Mouse (Mus musculus) heart, embryonic 13.5 days (tissue): ENCODE data around the gene Gng8. TPM values are rescaled to one million over a fixed set of nuclear protein-coding genes. Genes with fewer than 3 reads are reported as not detected.

ENCODE experiments used
- ATAC-seq: fragments of 200-750 bp; cut with Nextera tagmentation; 2 replicates; pipeline ENCODE4 v1.8.0; 2017; ENCODE audit warnings: moderate TSS enrichment; ENCODE audit not compliant: insufficient number of reproducible peaks, low FRiP score, low TSS enrichment; ENCODE audit errors: extremely low read depth
- H3K27ac ChIP-seq: fragments of 300-500 bp; sonication (generic); replicated peaks from 2 replicates; pipeline ENCODE4 v1.5.1; 2015; ENCODE audit warnings: moderate library complexity, mild to moderate bottlenecking, inconsistent platforms
- H3K27me3 ChIP-seq: fragments of 300-500 bp; sonication (generic); replicated peaks from 2 replicates; pipeline ENCODE4 v1.6.1; 2015; ENCODE audit warnings: mild to moderate bottlenecking, inconsistent platforms
- H3K36me3 ChIP-seq: fragments of 300-500 bp; sonication (generic); 2 replicates; pipeline ENCODE4 v1.6.1; 2015; ENCODE audit warnings: mild to moderate bottlenecking, inconsistent platforms
- H3K4me1 ChIP-seq: fragments of 300-500 bp; sonication (generic); 2 replicates; pipeline ENCODE4 v1.6.1; 2015; ENCODE audit warnings: inconsistent platforms
- H3K4me2 ChIP-seq: fragments of 300-500 bp; sonication (generic); 2 replicates; pipeline ENCODE4 v1.6.1; 2015; ENCODE audit warnings: inconsistent platforms, mild to moderate bottlenecking, moderate library complexity
- H3K4me3 ChIP-seq: fragments of 300-500 bp; sonication (generic); 2 replicates; pipeline ENCODE4 v1.5.1; 2015; ENCODE audit warnings: moderate library complexity, mild to moderate bottlenecking, inconsistent platforms
- H3K9ac ChIP-seq: fragments of 300-500 bp; sonication (generic); 2 replicates; pipeline ENCODE4 v1.6.1; 2015; ENCODE audit warnings: inconsistent platforms, mild to moderate bottlenecking, moderate library complexity
- H3K9me3 ChIP-seq: fragments of 300-500 bp; sonication (generic); 2 replicates; pipeline ENCODE4 v1.6.1; 2016; ENCODE audit warnings: inconsistent platforms
- WGBS: fragments of 180-500 bp; shearing (Covaris S2); methylation state at CpG from one replicate; pipeline ENCODE4 v1.1.7; 2015; ENCODE audit warnings: mixed read lengths; 5-methylcytosine and 5-hydroxymethylcytosine counted together
- polyA plus RNA-seq: library from polyadenylated mRNA; unstranded; fragments of >200 nt; fragmentation: Nextera tagmentation; extraction: Ambion mirVana; gene quantifications from 2 replicates; pipeline ENCODE4 v1.2.1, GENCODE M21; 2015

Gene Gng8
- polyA plus RNA-seq, 1 experiment from 2014 or later: 4.5 TPM

DNA sequence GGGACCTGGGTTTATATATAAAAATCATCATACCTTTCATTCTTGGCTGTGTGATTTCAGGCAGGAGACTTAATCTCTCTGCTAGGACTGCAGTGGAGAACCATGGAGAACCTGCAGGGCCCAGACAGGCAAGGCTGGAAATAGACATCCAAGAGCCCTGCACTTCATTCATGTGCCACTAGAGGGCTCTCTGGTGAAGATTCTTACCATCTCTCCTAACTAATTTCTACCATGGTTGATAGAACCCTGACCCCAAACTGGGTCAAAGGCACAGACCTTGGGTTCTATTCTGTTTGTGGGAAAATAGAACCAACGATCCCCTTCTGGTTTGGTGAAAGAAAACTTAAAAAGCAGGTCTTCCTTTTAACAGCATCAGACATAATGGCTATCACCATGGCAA lies 39.3 kb downstream of the Gng8 start:
- no peaks in the 10 kb centered on the region; the same call in 1 of the 2 replicates for H3K4me1 ChIP-seq
- no peak overlapping the region for H3K4me2 ChIP-seq
- ATAC-seq: no peak
- no peak overlapping the region for H3K27ac ChIP-seq
- no peak overlapping the region for H3K9ac ChIP-seq
- no peaks in the 10 kb centered on the region for H3K36me3 ChIP-seq
- no peak overlapping the region for H3K4me3 ChIP-seq
- no peaks in the 10 kb centered on the region for H3K27me3 ChIP-seq
- no peaks in the 10 kb centered on the region for H3K9me3 ChIP-seq
- WGBS: 12% methylated on average over 1 of the region's 1 CpGs

DNA sequence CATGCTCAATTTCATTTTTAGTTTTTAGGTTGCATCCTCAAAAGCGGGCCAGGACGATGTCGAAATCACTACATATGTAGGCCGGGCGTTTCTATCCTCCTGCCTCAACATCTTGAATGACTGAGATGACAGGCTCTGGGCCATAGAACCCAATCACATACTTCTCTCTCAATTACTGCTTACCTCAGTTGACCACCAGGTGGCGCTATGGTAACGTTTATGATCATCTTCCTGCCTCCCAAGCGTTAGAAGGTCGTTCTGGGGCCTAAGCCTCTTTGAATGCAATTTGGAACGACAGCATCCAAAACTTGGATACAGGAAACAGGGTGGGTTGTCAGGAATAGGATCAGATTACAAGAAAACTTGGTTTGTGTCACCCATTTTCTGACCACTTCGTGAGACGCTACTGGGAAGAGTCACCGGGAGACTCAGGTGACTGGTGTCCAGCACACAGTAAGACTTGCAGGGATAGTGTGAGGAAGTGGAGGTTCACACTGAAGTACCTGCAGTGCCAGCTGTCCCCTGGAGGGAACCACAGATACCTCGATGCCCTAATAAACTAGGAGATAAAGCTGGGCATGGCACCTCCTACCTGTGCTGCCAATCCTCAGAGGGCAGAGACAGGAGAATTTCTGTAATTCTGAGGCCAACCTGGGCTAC lies 40.5 kb downstream of the Gng8 start:
- Histone ChIP-seq H3K27ac (no peak overlapping the region), H3K4me3 (no peak overlapping the region), H3K27me3 (no peaks in the 10 kb centered on the region), H3K9me3 (no peaks in the 10 kb centered on the region), H3K4me1 (no peaks in the 10 kb centered on the region; the same call in 1 of the 2 replicates), H3K36me3 (no peaks in the 10 kb centered on the region), H3K9ac (no peak overlapping the region), H3K4me2 (no peak overlapping the region)
- WGBS: 17% methylated on average over 14 of the region's 14 CpGs
- ATAC-seq: no peak

DNA sequence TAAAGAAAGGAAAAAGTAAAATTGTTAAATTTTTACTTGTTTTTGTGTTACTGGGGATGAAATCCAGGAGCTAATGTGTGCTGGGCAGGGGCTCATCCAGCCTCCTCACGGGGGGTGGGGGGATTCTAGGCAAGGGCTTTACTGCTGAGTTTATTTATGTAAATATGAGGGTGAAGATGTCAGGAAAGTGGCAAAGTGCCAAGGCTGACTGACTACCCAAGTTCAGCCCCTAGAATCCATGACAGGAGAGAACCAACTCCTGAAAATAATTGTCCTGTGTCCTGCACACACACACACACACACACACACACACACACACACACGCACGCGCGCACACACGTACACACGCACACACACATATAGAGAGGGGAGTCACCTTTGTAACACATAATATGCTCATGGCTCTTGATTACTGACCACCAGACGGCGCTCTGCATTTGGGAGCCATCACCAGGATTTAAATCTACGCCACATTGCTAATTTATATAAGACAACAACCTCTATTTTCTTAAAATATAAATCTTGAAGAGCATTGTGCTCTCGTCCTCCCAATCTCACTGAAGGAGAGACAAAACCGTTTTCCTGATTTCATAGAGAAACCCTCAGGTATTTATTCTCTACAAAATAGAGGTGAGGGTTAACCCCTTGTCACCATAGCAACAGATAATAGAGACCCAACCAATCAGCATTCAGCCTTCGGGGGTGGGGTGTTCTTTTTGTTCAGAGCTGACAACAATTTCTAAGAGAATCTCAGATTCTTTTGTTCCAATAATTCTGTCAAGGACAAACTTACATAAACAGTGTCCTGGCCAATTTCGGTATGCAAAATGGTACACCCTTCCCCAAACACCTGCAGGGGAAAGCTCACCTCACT lies 41.4 kb downstream of the Gng8 start:
- 37% methylated on average over 14 of the region's 14 CpGs for WGBS
- Histone ChIP-seq H3K9ac (no peak overlapping the region), H3K4me2 (no peak overlapping the region), H3K9me3 (no peaks in the 10 kb centered on the region), H3K4me3 (no peak overlapping the region), H3K4me1 (no peaks in the 10 kb centered on the region; the same call in 1 of the 2 replicates), H3K36me3 (no peaks in the 10 kb centered on the region), H3K27me3 (no peaks in the 10 kb centered on the region), H3K27ac (no peak overlapping the region)
- ATAC-seq: no peak

DNA sequence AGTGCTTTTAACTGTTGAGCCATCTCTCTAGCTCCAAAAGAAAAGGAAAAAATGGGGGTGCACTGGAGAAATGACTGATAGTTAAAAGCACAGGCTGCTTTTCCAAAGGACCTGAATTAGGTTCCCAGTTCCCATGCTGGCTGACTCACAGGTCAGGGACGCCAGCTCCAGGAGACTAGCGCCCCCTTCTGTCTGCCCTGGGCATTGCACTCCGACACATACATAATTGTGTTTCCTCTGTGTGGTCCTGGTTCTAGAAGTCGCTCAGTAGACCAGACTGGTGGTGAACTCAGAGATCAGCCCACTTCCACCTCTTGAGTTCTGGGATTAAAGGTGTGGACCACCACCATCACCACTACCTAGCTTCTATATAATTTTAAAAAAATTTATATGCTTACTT lies 45.7 kb downstream of the Gng8 start:
- no peaks in the 10 kb centered on the region for H3K9me3 ChIP-seq
- no peak overlapping the region for H3K4me3 ChIP-seq
- no peak for ATAC-seq
- H3K36me3 ChIP-seq: no peaks in the 10 kb centered on the region
- H3K27me3 ChIP-seq: no peaks in the 10 kb centered on the region
- WGBS: 39% methylated on average over 4 of the region's 4 CpGs
- no peak overlapping the region for H3K27ac ChIP-seq
- H3K9ac ChIP-seq: no peak overlapping the region
- peaks cover 17% of the 10 kb centered on the region for H3K4me1 ChIP-seq
- no peak overlapping the region for H3K4me2 ChIP-seq

DNA sequence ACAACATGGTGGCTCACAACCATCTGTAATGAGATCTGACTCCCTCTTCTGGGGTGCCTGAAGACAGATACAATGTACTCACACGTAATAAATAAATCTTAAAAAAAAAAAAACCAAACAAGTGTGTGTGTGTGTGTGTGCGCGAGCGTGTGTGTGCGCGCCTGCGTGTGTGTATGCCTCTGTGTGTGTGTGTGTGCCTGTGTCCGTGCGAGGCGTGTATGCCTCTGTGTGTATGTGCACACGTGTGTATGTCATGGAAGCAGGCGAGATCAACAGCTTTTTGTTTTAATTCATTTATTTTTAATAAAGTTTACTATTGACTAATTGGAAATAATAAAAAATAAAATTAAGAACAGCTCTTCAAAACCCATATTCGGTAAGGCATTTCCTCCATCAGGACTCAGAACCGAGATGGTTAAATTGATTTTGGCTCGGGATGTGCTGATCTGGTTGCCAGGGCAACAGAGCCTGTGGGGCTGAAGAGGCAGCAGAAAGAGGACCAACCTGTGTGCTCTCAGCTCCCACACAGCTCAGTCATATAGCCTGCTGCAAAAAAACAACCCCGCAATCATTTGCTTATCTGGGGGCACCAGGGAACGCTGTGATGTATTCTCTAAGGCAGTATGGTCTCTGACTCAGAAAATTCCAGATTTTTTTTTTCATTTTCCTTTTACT lies 46.7 kb downstream of the Gng8 start:
- peaks cover 17% of the 10 kb centered on the region for H3K4me1 ChIP-seq
- no peak overlapping the region for H3K4me3 ChIP-seq
- H3K27ac ChIP-seq: no peak overlapping the region
- no peaks in the 10 kb centered on the region for H3K36me3 ChIP-seq
- H3K27me3 ChIP-seq: no peaks in the 10 kb centered on the region
- 70% methylated on average over 17 of the region's 17 CpGs for WGBS
- no peak for ATAC-seq
- H3K4me2 ChIP-seq: no peak overlapping the region
- no peak overlapping the region for H3K9ac ChIP-seq
- no peaks in the 10 kb centered on the region for H3K9me3 ChIP-seq

DNA sequence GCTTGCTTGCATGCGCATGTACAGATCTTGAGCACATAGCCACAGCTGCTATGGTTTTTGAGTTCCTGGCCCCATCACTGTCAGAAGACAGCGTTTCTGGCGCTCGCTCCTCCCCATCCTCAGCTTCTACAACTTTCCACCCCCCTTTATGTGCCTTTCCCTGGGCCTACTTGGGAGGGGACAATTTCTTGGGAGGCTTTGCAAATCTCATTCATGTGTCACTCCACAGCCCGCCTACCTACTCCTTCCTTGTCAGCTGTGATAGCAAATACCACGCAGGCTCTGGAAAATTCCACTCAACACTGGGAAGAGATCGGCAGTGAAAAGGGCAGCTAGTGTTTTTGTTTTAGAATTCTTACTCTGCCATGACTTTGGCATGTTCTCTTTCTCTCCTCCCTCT lies 48.7 kb downstream of the Gng8 start:
- Histone ChIP-seq H3K4me3 (no peak overlapping the region), H3K27ac (peak overlapping the region; percentile 26), H3K4me1 (peaks cover 30% of the 10 kb centered on the region), H3K9me3 (no peaks in the 10 kb centered on the region), H3K27me3 (peaks cover 11% of the 10 kb centered on the region), H3K4me2 (peak overlapping the region; percentile 19; the same call in 1 of the 2 replicates), H3K36me3 (no peaks in the 10 kb centered on the region), H3K9ac (peak overlapping the region; percentile 41)
- no peak for ATAC-seq
- WGBS: 25% methylated on average over 7 of the region's 7 CpGs

DNA sequence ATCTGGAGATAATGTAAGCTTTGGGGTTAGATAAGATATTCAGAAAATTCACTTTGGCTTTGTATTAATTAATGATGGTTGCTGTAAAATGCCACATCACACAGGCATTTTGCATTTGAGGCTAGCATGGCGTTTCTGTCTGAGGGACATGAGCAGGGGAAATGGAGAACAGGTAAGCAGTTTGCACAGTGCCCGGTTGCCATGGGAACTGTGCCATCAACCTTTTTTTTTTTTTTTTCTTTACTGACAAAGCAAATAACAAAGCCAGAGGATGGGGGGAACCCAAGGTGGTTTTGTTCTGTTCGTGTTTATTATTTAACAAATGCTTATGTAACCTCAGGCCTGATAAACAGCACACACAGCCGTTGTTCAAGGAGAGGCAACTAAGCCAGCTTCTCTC lies 51.3 kb downstream of the Gng8 start:
- Histone ChIP-seq H3K9ac (no peak overlapping the region), H3K9me3 (no peaks in the 10 kb centered on the region), H3K4me2 (no peak overlapping the region), H3K4me1 (peaks cover 55% of the 10 kb centered on the region), H3K27ac (no peak overlapping the region), H3K4me3 (no peak overlapping the region), H3K27me3 (peaks cover 37% of the 10 kb centered on the region), H3K36me3 (no peaks in the 10 kb centered on the region)
- no peak for ATAC-seq
- 62% methylated on average over 4 of the region's 4 CpGs for WGBS

DNA sequence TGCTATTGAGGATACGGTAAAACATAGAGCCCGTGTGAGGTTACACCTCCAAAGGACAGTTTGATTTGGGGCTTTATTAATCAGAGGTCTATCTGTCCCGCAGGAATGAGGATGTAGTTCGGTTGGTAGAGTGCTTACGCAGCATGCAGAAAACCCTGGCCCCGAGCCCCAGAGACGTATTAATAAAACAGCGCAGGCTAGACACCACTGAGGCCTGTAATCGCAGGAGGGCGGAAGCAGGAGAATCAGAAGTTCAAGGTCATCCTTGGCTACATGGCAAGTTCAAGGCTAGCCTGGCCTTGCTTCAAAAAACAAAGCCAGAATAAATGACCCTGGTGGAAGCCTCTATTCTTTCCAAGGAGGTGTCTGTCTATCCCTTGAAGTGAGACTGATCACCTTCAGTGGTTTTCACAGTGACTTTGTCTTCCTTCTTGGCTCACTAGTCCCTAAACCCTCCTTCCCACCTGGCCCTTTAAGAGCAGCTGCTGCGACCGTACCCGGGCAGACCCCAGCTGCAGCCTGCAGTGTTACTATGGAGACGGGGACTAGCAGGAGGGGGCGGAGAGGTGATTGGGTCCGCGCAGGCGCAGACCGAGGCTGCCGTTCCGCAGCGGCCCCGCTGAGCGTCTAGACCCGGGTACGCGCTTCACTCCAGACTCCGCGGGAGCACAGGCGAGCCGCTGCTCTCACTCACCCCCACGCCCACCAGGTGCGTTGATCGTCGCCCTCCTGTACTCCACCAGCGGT lies 52.6 kb downstream of the Gng8 start, which contains the start of gene Pnmal2:
Gene Pnmal2 (plus strand): TSS at position 622 of the 747 bp plus-strand sequence.
- Histone ChIP-seq H3K36me3 (no peaks in the 10 kb centered on the region), H3K27ac (no peak within 1 kb of the TSS), H3K9ac (peak within 1 kb of the TSS; percentile 87), H3K4me1 (peaks cover 62% of the 10 kb centered on the region), H3K27me3 (peaks cover 50% of the 10 kb centered on the region), H3K4me2 (peak within 1 kb of the TSS; percentile 92), H3K4me3 (peak within 1 kb of the TSS; percentile 66), H3K9me3 (no peaks in the 10 kb centered on the region)
- 18% methylated on average over 36 of the region's 36 CpGs for WGBS
- peak; percentile 69; the same call in 1 of the 2 replicates for ATAC-seq

DNA sequence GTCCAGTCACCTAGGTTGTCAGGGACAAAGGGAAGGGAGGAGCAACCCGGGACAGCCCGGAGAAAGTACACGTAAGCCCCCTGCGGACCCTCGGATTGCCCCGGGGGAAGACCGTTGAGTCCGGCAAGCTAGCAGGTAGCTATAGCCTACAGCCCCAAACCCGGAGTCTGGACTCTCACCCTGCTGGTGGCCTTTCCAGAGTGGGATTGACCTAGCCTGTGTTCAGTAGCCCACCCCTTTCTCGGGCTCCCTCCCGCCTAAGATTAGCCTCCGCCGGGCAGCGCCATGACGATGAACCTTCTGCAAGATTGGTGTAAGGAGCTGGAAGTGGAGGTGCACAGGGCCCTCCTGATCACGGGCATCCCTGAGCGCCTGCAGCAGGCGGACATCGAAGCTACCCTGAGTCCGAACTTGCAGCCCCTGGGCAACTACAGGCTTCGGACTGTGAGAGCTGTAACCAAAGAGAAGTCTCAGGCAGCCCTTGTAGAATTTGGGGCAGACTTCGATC lies 53.3 kb downstream of the Gng8 start:
- peak overlapping the region; percentile 92 for H3K4me2 ChIP-seq
- no peaks in the 10 kb centered on the region for H3K9me3 ChIP-seq
- no peak for ATAC-seq
- H3K27ac ChIP-seq: no peak overlapping the region
- peaks cover 64% of the 10 kb centered on the region for H3K4me1 ChIP-seq
- peak overlapping the region; percentile 87 for H3K9ac ChIP-seq
- peak overlapping the region; percentile 66 for H3K4me3 ChIP-seq
- under 1% methylated on average over 22 of the region's 22 CpGs for WGBS
- no peaks in the 10 kb centered on the region for H3K36me3 ChIP-seq
- peaks cover 56% of the 10 kb centered on the region for H3K27me3 ChIP-seq
